Mouse (Mus musculus) CH12.LX (cell line): ENCODE results near the gene Ror1.

Experiments
- CTCF ChIP-seq, 2 experiments: IDR thresholded peaks in 1 of 2; conservative IDR thresholded peaks in 1 of 2; 2 replicates each; pipeline ENCODE4 v1.5.1; 2011 to 2012; ENCODE audit warnings: low read depth in 2 of 2, low read length in 2 of 2, improper control_type of control experiment in 1 of 2, inconsistent platforms in 1 of 2, mild to moderate bottlenecking in 1 of 2, moderate library complexity in 1 of 2
- EP300 ChIP-seq: IDR thresholded peaks from 2 replicates; pipeline ENCODE4 v1.6.1; 2011; ENCODE audit warnings: low read length, improper control_type of control experiment
- MAFK ChIP-seq: IDR thresholded peaks from 2 replicates; pipeline ENCODE4 v1.6.1; 2011; ENCODE audit warnings: low read length, improper control_type of control experiment; ENCODE audit not compliant: insufficient replicate concordance
- MXI1 ChIP-seq: IDR thresholded peaks from 2 replicates; pipeline ENCODE4 v1.6.1; 2011; ENCODE audit warnings: mild to moderate bottlenecking, low read depth, low read length, improper control_type of control experiment
- PAX5 ChIP-seq: IDR thresholded peaks from 2 replicates; pipeline ENCODE4 v1.6.1; 2012; ENCODE audit warnings: low read length, inconsistent platforms, mixed read lengths
- POLR2AphosphoS2 ChIP-seq: IDR thresholded peaks from 2 replicates; pipeline ENCODE4 v1.6.1; 2011; ENCODE audit warnings: low read depth, low read length, improper control_type of control experiment
- SIN3A ChIP-seq: IDR thresholded peaks from 2 replicates; pipeline ENCODE4 v1.6.1; 2012; ENCODE audit warnings: low read length, improper control_type of control experiment, inconsistent platforms
- TCF12 ChIP-seq: IDR thresholded peaks from 2 replicates; pipeline ENCODE4 v1.6.1; 2014; ENCODE audit warnings: low read depth, mild to moderate bottlenecking, inconsistent platforms, low read length, improper control_type of control experiment
- USF1 ChIP-seq: IDR thresholded peaks from 2 replicates; pipeline ENCODE4 v1.6.1; 2014; ENCODE audit warnings: low read depth, mild to moderate bottlenecking, inconsistent platforms, low read length, improper control_type of control experiment
- ZC3H11A ChIP-seq: IDR thresholded peaks from 2 replicates; pipeline ENCODE4 v1.6.1; 2012; ENCODE audit warnings: low read depth, mild to moderate bottlenecking, inconsistent platforms, low read length, improper control_type of control experiment

- no peak for TF ChIP-seq USF1
- TF ChIP-seq PAX5, result no peak
- TF ChIP-seq CTCF (conservative IDR thresholded peaks at IDR 0.05 in 1 of 2, IDR thresholded peaks at IDR 0.05 in 1 of 2; ENCODE audit: low read depth in 2 of 2, low read length in 2 of 2), result peak in 1 of 2 experiments; percentile 7; a peak in 1 of 4 replicates
- TF ChIP-seq EP300, result no peak
- TF ChIP-seq SIN3A, result no peak
- TF ChIP-seq MXI1, result no peak
- TF ChIP-seq ZC3H11A, result no peak
- no peak for TF ChIP-seq POLR2AphosphoS2
- TF ChIP-seq TCF12, result no peak
- no peak for TF ChIP-seq MAFK
Observed at GRCm38 (mm10) chr4:100116366-100116765, 20.8 kb downstream of the Ror1 start.
